13 mouse cellular contexts compared by ENCODE assay signal in genomic region chr6:86579066-86579784, GRCm38 (mm10). TPM values are rescaled to one million over a fixed set of nuclear protein-coding genes. Genes with fewer than 3 reads are reported as not detected.
DNase-seq lines count a peak whose midpoint lies in the region; ATAC-seq and TF ChIP-seq lines count a peak whose summit lies in the region.
"Had no signal": no experiment of that assay in that cellular context is flagged by ENCODE, and none has a peak within 500 bp of the region (broad histone marks: within the 10 kb centered on the region; RNA-seq: fewer than 3 reads in every experiment).

No protein-coding gene starts in this region.

- no peak for DNase-seq in gastrocnemius, adult 2 months
- DNase-seq in gastrocnemius, adult 8-10 months (ENCODE audit: low spot score in 2 of 2), result no peak
- no peak for DNase-seq in lung, adult 18-20 months
- DNase-seq in embryonic facial prominence, embryonic 14.5 days (ENCODE audit: low spot score), result no peak
- no peak for DNase-seq in midbrain, postnatal 0 days (ENCODE audit: low spot score)
- no peak for DNase-seq in layer of hippocampus, postnatal 25 days (ENCODE audit: extremely low spot score in 1 of 2, low spot score in 1 of 2)
- no peak for DNase-seq in retina, embryonic 14.5 days (ENCODE audit: low spot score)
- DNase-seq: layer of hippocampus, adult 9-11 months; liver, embryonic 13.5 days; right cerebral cortex, postnatal 14 days had no signal

- no peaks in the 10 kb centered on the region for H3K9me3 ChIP-seq in lung, embryonic 15.5 days
- no peaks in the 10 kb centered on the region for H3K9me3 ChIP-seq in embryonic facial prominence, embryonic 14.5 days (ENCODE audit: control insufficient read depth, low read length)
- H3K9me3 ChIP-seq in midbrain, postnatal 0 days (ENCODE audit: low read length), result no peaks in the 10 kb centered on the region
- H3K9me3 ChIP-seq: liver, embryonic 13.5 days; stomach, embryonic 15.5 days had no signal

- H3K36me3 ChIP-seq in lung, embryonic 15.5 days, result no peaks in the 10 kb centered on the region
- no peaks in the 10 kb centered on the region for H3K36me3 ChIP-seq in embryonic facial prominence, embryonic 14.5 days (ENCODE audit: control insufficient read depth, insufficient read depth, low read length)
- H3K36me3 ChIP-seq in midbrain, postnatal 0 days (ENCODE audit: insufficient read depth, low read length), result no peaks in the 10 kb centered on the region
- H3K36me3 ChIP-seq: liver, embryonic 13.5 days; stomach, embryonic 15.5 days had no signal

- TF ChIP-seq CTCF in gastrocnemius, adult 2 months (IDR thresholded peaks at IDR 0.05), result no peak
- TF ChIP-seq CTCF in midbrain, postnatal 0 days (IDR thresholded peaks at IDR 0.05), result no peak

- peaks cover 43% of the 10 kb centered on the region for H3K4me1 ChIP-seq in lung, embryonic 15.5 days
- H3K4me1 ChIP-seq in embryonic facial prominence, embryonic 14.5 days (ENCODE audit: control insufficient read depth, insufficient read depth, low read length), result peaks cover 13% of the 10 kb centered on the region
- peaks cover 3% of the 10 kb centered on the region for H3K4me1 ChIP-seq in midbrain, postnatal 0 days (ENCODE audit: insufficient read depth, low read length)

- H3K4me3 ChIP-seq in gastrocnemius, adult 2 months, result no peak overlapping the region
- H3K4me3 ChIP-seq in lung, embryonic 15.5 days, result no peak overlapping the region
- no peak overlapping the region for H3K4me3 ChIP-seq in embryonic facial prominence, embryonic 14.5 days (ENCODE audit: low read depth, low read length)
- H3K4me3 ChIP-seq in midbrain, postnatal 0 days (ENCODE audit: low read depth, low read length), result no peak overlapping the region
- H3K4me3 ChIP-seq: liver, embryonic 13.5 days; stomach, embryonic 15.5 days had no signal

- H3K9ac ChIP-seq in lung, embryonic 15.5 days, result no peak overlapping the region
- 0 out of 2 replicates have a peak overlapping the region, but pooled peaks have one; percentile 34 for H3K9ac ChIP-seq in embryonic facial prominence, embryonic 14.5 days (ENCODE audit: low read depth, low read length)
- no peak overlapping the region for H3K9ac ChIP-seq in midbrain, postnatal 0 days (replicated peaks; ENCODE audit: low read length, poor library complexity, severe bottlenecking)
- H3K9ac ChIP-seq: liver, embryonic 13.5 days; stomach, embryonic 15.5 days had no signal

- no peaks in the 10 kb centered on the region for H3K27me3 ChIP-seq in lung, embryonic 15.5 days
- no peaks in the 10 kb centered on the region for H3K27me3 ChIP-seq in embryonic facial prominence, embryonic 14.5 days (replicated peaks; ENCODE audit: control insufficient read depth, insufficient read depth, low read length)
- H3K27me3 ChIP-seq in midbrain, postnatal 0 days (ENCODE audit: insufficient read depth, low read length), result no peaks in the 10 kb centered on the region
- H3K27me3 ChIP-seq: liver, embryonic 13.5 days; stomach, embryonic 15.5 days had no signal

- ATAC-seq in lung, embryonic 15.5 days (ENCODE audit: borderline replicate concordance, extremely low read depth, low FRiP score, low TSS enrichment), result no peak
- no peak for ATAC-seq in embryonic facial prominence, embryonic 14.5 days (ENCODE audit: low read depth)
- ATAC-seq in midbrain, postnatal 0 days (ENCODE audit: low FRiP score), result no peak
- ATAC-seq: CD4-positive, CD25-positive, alpha-beta regulatory T cell, adult 4 months had no signal

- 40% methylated on average over 2 of the region's 2 CpGs for WGBS in lung, embryonic 15.5 days
- WGBS in embryonic facial prominence, embryonic 14.5 days, result 51% methylated on average over 2 of the region's 2 CpGs
- WGBS in midbrain, postnatal 0 days, result 61% methylated on average over 2 of the region's 2 CpGs

- intact Hi-C loops in gastrocnemius, adult 2 months (cut with DNase I), result no loop called here

- H3K27ac ChIP-seq in gastrocnemius, adult 2 months, result peak overlapping the region; percentile 4; the same call in 1 of the 2 replicates
- H3K27ac ChIP-seq in lung, embryonic 15.5 days, result peak overlapping the region; percentile 6; the same call in 1 of the 2 replicates
- H3K27ac ChIP-seq in embryonic facial prominence, embryonic 14.5 days (replicated peaks; ENCODE audit: low read depth, low read length), result no peak overlapping the region
- peak overlapping the region; percentile 51; the same call in 1 of the 2 replicates for H3K27ac ChIP-seq in midbrain, postnatal 0 days (ENCODE audit: low read depth, low read length)
- H3K27ac ChIP-seq: liver, embryonic 13.5 days; stomach, embryonic 15.5 days had no signal

- H3K4me2 ChIP-seq in lung, embryonic 15.5 days, result no peak overlapping the region
- no peak overlapping the region for H3K4me2 ChIP-seq in embryonic facial prominence, embryonic 14.5 days (ENCODE audit: low read depth, low read length)
- H3K4me2 ChIP-seq in midbrain, postnatal 0 days (ENCODE audit: low read depth, low read length, poor library complexity, severe bottlenecking), result no peak overlapping the region
- H3K4me2 ChIP-seq: liver, embryonic 13.5 days; stomach, embryonic 15.5 days had no signal

RNA-seq across cellular contexts. Expression of gene Asprv1, which starts 48.7 kb away (rescaled TPM):
- not detected for total RNA-seq in gastrocnemius, adult 2 months (2021)
- total RNA-seq in gastrocnemius, adult 8-10 months (2022), result not detected
- 1.0 TPM in 2 replicates for polyA plus RNA-seq in lung, embryonic 15.5 days (2015; fragmentation: Nextera tagmentation; extraction: Ambion mirVana)
- polyA plus RNA-seq in embryonic facial prominence, embryonic 14.5 days (2014; fragmentation: Nextera tagmentation; extraction: Ambion mirVana), result 37.1 and 74.1 TPM in 2 replicates
- 2.0 and 4.2 TPM in 2 replicates for total RNA-seq in midbrain, postnatal 0 days (2014; rRNA removed)
- 1.1 and 1.2 TPM in 2 replicates for polyA plus RNA-seq in midbrain, postnatal 0 days (2015; fragmentation: Nextera tagmentation; extraction: Ambion mirVana)
- 1 to 10 TPM; 1.4 to 1.5 TPM for total RNA-seq in layer of hippocampus, postnatal 25 days (2021)

RNA-seq across cellular contexts. Expression of gene Pcbp1, which starts 53.1 kb away (rescaled TPM):
- 100 to 1,000 TPM; 121 to 128 TPM for total RNA-seq in gastrocnemius, adult 2 months (2021)
- total RNA-seq in gastrocnemius, adult 8-10 months (2022), result 100 to 1,000 TPM; 114 to 149 (median 126) TPM
- 554 and 556 TPM in 2 replicates for polyA plus RNA-seq in lung, embryonic 15.5 days (2015; fragmentation: Nextera tagmentation; extraction: Ambion mirVana)
- polyA plus RNA-seq in embryonic facial prominence, embryonic 14.5 days (2014; fragmentation: Nextera tagmentation; extraction: Ambion mirVana), result 397 and 402 TPM in 2 replicates
- 51.7 and 72.8 TPM in 2 replicates for total RNA-seq in midbrain, postnatal 0 days (2014; rRNA removed)
- 264 and 292 TPM in 2 replicates for polyA plus RNA-seq in midbrain, postnatal 0 days (2015; fragmentation: Nextera tagmentation; extraction: Ambion mirVana)
- total RNA-seq in layer of hippocampus, postnatal 25 days (2021), result 100 to 1,000 TPM; 187 to 192 TPM
